In genomic region chr3:120065714-120066113, GRCm38 (mm10) we compare ENCODE assay signal across 15 mouse cellular contexts.
A peak's percentile ranks its signal among the peaks of the same experiment; 100 is the strongest.
DNase-seq lines count a peak whose midpoint lies in the region; ATAC-seq lines count a peak whose summit lies in the region.
"Had no signal": no experiment of that assay in that cellular context is flagged by ENCODE, and none has a peak within 500 bp of the region (broad histone marks: within the 10 kb centered on the region; RNA-seq: fewer than 3 reads in every experiment).

No protein-coding gene starts in this region.

- no peak overlapping the region for H3K9ac ChIP-seq in limb, embryonic 13.5 days
- no peak overlapping the region for H3K9ac ChIP-seq in forebrain, embryonic 12.5 days
- H3K9ac ChIP-seq: forebrain, postnatal 0 days had no signal

- intact Hi-C loops in heart, postnatal 25 days (cut with DNase I) = no loop called here

- WGBS in limb, embryonic 13.5 days = 56% methylated on average over 6 of the region's 6 CpGs
- 94% methylated on average over 6 of the region's 6 CpGs for WGBS in limb, embryonic 10.5 days
- WGBS in forebrain, embryonic 12.5 days = 93% methylated on average over 6 of the region's 6 CpGs

- no peak overlapping the region for H3K4me3 ChIP-seq in limb, embryonic 13.5 days
- H3K4me3 ChIP-seq in limb, embryonic 10.5 days = no peak overlapping the region
- H3K4me3 ChIP-seq in forebrain, embryonic 12.5 days (replicated peaks) = no peak overlapping the region
- H3K4me3 ChIP-seq: hindbrain, embryonic 10.5 days; midbrain, embryonic 10.5 days had no signal

- no peaks in the 10 kb centered on the region for H3K9me3 ChIP-seq in limb, embryonic 13.5 days
- H3K9me3 ChIP-seq in limb, embryonic 10.5 days (replicated peaks) = no peaks in the 10 kb centered on the region
- no peaks in the 10 kb centered on the region for H3K9me3 ChIP-seq in forebrain, embryonic 12.5 days
- H3K9me3 ChIP-seq: hindbrain, embryonic 10.5 days; midbrain, embryonic 10.5 days had no signal

- H3K27ac ChIP-seq in limb, embryonic 13.5 days = no peak overlapping the region
- no peak overlapping the region for H3K27ac ChIP-seq in limb, embryonic 10.5 days
- no peak overlapping the region for H3K27ac ChIP-seq in forebrain, embryonic 12.5 days
- H3K27ac ChIP-seq: hindbrain, embryonic 10.5 days; midbrain, embryonic 10.5 days had no signal

- H3K27me3 ChIP-seq in limb, embryonic 13.5 days = no peaks in the 10 kb centered on the region
- no peaks in the 10 kb centered on the region for H3K27me3 ChIP-seq in limb, embryonic 10.5 days (ENCODE audit: low read depth, poor library complexity, severe bottlenecking)
- H3K27me3 ChIP-seq in forebrain, embryonic 12.5 days = no peaks in the 10 kb centered on the region

- peak; percentile 41; the same call in 1 of the 2 replicates for ATAC-seq in frontal cortex, adult (ENCODE audit: low TSS enrichment)
- peak; percentile 78; the same call in 1 of the 2 replicates for ATAC-seq in limb, embryonic 13.5 days (ENCODE audit: low FRiP score, low read depth)
- ATAC-seq in forebrain, embryonic 12.5 days (ENCODE audit: low FRiP score) = no peak
- ATAC-seq: forebrain, postnatal 0 days had no signal

- H3K4me1 ChIP-seq in limb, embryonic 13.5 days = peaks cover 9% of the 10 kb centered on the region; the same call in 1 of the 2 replicates
- H3K4me1 ChIP-seq in limb, embryonic 10.5 days = peaks cover 7% of the 10 kb centered on the region
- H3K4me1 ChIP-seq in forebrain, embryonic 12.5 days = no peaks in the 10 kb centered on the region
- H3K4me1 ChIP-seq: hindbrain, embryonic 10.5 days had no signal

- H3K36me3 ChIP-seq in limb, embryonic 13.5 days = no peaks in the 10 kb centered on the region
- no peaks in the 10 kb centered on the region for H3K36me3 ChIP-seq in limb, embryonic 10.5 days
- H3K36me3 ChIP-seq in forebrain, embryonic 12.5 days (replicated peaks) = no peaks in the 10 kb centered on the region
- H3K36me3 ChIP-seq: hindbrain, embryonic 10.5 days; midbrain, embryonic 10.5 days had no signal

- no peak for DNase-seq in frontal cortex, postnatal 25 days (ENCODE audit: low spot score in 2 of 2)
- no peak for DNase-seq in limb, embryonic 10.5 days (ENCODE audit: low spot score)
- DNase-seq in heart, postnatal 25 days (ENCODE audit: low spot score) = peak; percentile 6
- DNase-seq in urinary bladder, postnatal 36 days (ENCODE audit: low spot score in 2 of 2) = peak; percentile 37 to 42
- DNase-seq in left cerebral cortex, adult 8-10 months (ENCODE audit: low spot score in 2 of 2) = no peak
- DNase-seq: forebrain, postnatal 0 days; kidney, adult 2 months; kidney, postnatal 14 days; right cerebral cortex, postnatal 14 days; thymus, postnatal 4 days had no signal

- H3K4me2 ChIP-seq in limb, embryonic 13.5 days (replicated peaks) = no peak overlapping the region
- no peak overlapping the region for H3K4me2 ChIP-seq in forebrain, embryonic 12.5 days

Comparison
In these comparisons a context has a peak if more than half of its experiments do, and no peak if none do; other contexts are left out.
1. DNase-seq: peak in heart, postnatal 25 days (single experiment) and urinary bladder, postnatal 36 days (2 of 2); none in frontal cortex, postnatal 25 days (0 of 2), limb, embryonic 10.5 days (single experiment) and left cerebral cortex, adult 8-10 months (0 of 2).